Mouse (Mus musculus) bone marrow, adult 2 months (tissue): ENCODE results near the gene Mafk.

Source experiments
- CTCF ChIP-seq: fragments of 200-500 bp; IDR thresholded peaks from 2 replicates; pipeline ENCODE4 v1.5.1; 2011; ENCODE audit warnings: low read length, control low read depth; ENCODE audit not compliant: control insufficient read depth, insufficient read depth
- POLR2A ChIP-seq: fragments of 200-500 bp; IDR thresholded peaks from 2 replicates; pipeline ENCODE4 v1.6.1; 2011; ENCODE audit warnings: low read depth, mild to moderate bottlenecking, control low read depth, low read length, borderline replicate concordance; ENCODE audit not compliant: control insufficient read depth

GRCm38 (mm10) chr5:139815964-139816363 is 24.7 kb downstream of the Mafk start:
- TF ChIP-seq CTCF (no peak), POLR2A (no peak)
